Mouse (Mus musculus) stomach, postnatal 0 days (tissue): ENCODE measurements around the gene Tab2. TPM values are rescaled to one million over a fixed set of nuclear protein-coding genes. Genes with fewer than 3 reads are reported as not detected.

Experiments used
- ATAC-seq: fragments of 200-750 bp; cut with Nextera tagmentation; 2 replicates; pipeline ENCODE4 v1.8.0; 2017; ENCODE audit not compliant: low FRiP score, low TSS enrichment
- DNase-seq: peaks from one replicate; pipeline ENCODE4 v3.0.0-alpha.2; 2016; ENCODE audit warnings: low spot score
- H3K27ac ChIP-seq: fragments of 300-500 bp; sonication (generic); replicated peaks from 2 replicates; pipeline ENCODE4 v1.5.1; 2014; ENCODE audit warnings: mild to moderate bottlenecking, control low read depth
- H3K27me3 ChIP-seq: fragments of 300-500 bp; sonication (generic); 2 replicates; pipeline ENCODE4 v1.6.1; 2014; ENCODE audit warnings: low read length; ENCODE audit not compliant: control insufficient read depth, insufficient read depth
- H3K36me3 ChIP-seq: fragments of 300-500 bp; sonication (generic); 2 replicates; pipeline ENCODE4 v1.6.1; 2014; ENCODE audit warnings: low read length, mixed read lengths; ENCODE audit not compliant: control insufficient read depth, insufficient read depth
- H3K4me1 ChIP-seq: fragments of 300-500 bp; sonication (generic); replicated peaks from 2 replicates; pipeline ENCODE4 v1.6.1; 2014; ENCODE audit warnings: antibody characterized with exemption; ENCODE audit not compliant: control insufficient read depth, insufficient read depth
- H3K4me2 ChIP-seq: fragments of 300-500 bp; sonication (generic); replicated peaks from 2 replicates; pipeline ENCODE4 v1.6.1; 2014; ENCODE audit warnings: low read depth, mild to moderate bottlenecking, control low read depth, moderate library complexity
- H3K4me3 ChIP-seq: fragments of 300-500 bp; sonication (generic); 2 replicates; pipeline ENCODE4 v1.5.1; 2014; ENCODE audit warnings: low read depth, low read length, control low read depth
- H3K9ac ChIP-seq: fragments of 300-500 bp; sonication (generic); 2 replicates; pipeline ENCODE4 v1.6.1; 2014; ENCODE audit warnings: mild to moderate bottlenecking, low read length, control low read depth, mixed read lengths
- H3K9me3 ChIP-seq: fragments of 300-500 bp; sonication (generic); 2 replicates; pipeline ENCODE4 v1.6.1; 2016; ENCODE audit warnings: low read length; ENCODE audit not compliant: control insufficient read depth
- CTCF ChIP-seq: IDR thresholded peaks from 2 replicates; pipeline ENCODE4 v1.5.1; 2016; ENCODE audit warnings: antibody characterized with exemption, low read depth, mild to moderate bottlenecking, moderate library complexity
- EP300 ChIP-seq: optimal IDR thresholded peaks from 2 replicates; pipeline ENCODE3; 2016; ENCODE audit warnings: antibody characterized with exemption
- WGBS: fragments of 180-500 bp; shearing (Covaris S2); extraction: QIAGEN DNeasy Blood & Tissue Kit; methylation state at CpG from one replicate; pipeline ENCODE4 v1.1.7; 2014; 5-methylcytosine and 5-hydroxymethylcytosine counted together
- polyA plus RNA-seq: library from polyadenylated mRNA; unstranded; fragments of >200 nt; fragmentation: Nextera tagmentation; extraction: Ambion mirVana; gene quantifications from 2 replicates; pipeline ENCODE4 v1.2.1, GENCODE M21; 2015

Tab2 gene
- polyA plus RNA-seq, 1 experiment from 2014 or later: 10.1 TPM

- Histone ChIP-seq H3K4me3 (no peak overlapping the region), H3K27ac (no peak overlapping the region), H3K4me1 (no peaks in the 10 kb centered on the region), H3K9me3 (no peaks in the 10 kb centered on the region), H3K4me2 (no peak overlapping the region), H3K9ac (no peak overlapping the region), H3K36me3 (no peaks in the 10 kb centered on the region), H3K27me3 (no peaks in the 10 kb centered on the region)
- 79% methylated on average over 7 of the region's 7 CpGs for WGBS
- ATAC-seq (no peak), DNase-seq (no peak)
- TF ChIP-seq EP300 (no peak), CTCF (no peak)
These were observed 81.8 kb downstream of the Tab2 start for GRCm38 (mm10) chr10:7874194-7874593.

DNA sequence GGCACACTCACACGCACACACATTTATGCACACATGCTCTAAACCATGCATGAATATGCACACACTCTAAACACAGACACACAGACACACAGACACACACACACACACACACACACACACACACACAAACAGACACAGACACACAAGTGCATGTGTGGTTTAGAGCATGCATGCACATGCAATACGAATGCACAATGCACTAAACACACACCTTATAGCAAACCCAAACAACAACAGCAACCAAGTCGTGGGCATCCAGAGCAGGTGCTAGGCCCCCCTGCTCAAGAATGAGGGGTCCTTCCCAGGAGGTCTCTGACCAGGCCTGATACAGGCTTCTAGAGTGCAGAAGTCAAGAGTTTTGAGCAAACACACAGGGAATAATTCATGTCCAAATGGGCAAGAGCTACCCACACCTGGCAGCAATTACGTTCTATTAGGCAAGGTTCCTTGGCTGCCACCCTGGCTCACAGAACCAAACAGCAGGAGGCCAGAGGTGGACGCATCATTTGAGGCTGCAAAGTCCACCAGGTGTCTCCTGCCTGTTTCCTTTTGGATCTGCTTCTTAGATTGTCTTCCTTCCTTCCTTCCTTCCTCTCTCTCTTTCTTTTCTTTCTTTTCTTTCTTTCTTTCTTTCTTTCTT lies 84.5 kb downstream of the Tab2 start:
- ATAC-seq: no peak
- Histone ChIP-seq H3K36me3 (no peaks in the 10 kb centered on the region), H3K27ac (no peak overlapping the region), H3K9me3 (no peaks in the 10 kb centered on the region), H3K9ac (no peak overlapping the region), H3K4me1 (no peaks in the 10 kb centered on the region), H3K4me2 (no peak overlapping the region), H3K4me3 (no peak overlapping the region), H3K27me3 (no peaks in the 10 kb centered on the region)
- DNase-seq: no peak
- whole genome bisulfite sequencing: 77% methylated on average over 5 of the region's 5 CpGs
- no peak for TF ChIP-seq EP300
- TF ChIP-seq CTCF: no peak

GRCm38 (mm10) chr10:7870571-7871315 lies 85.3 kb downstream of the Tab2 start:
- no peak overlapping the region for H3K27ac ChIP-seq
- no peak overlapping the region for H3K4me2 ChIP-seq
- DNase-seq (peak; percentile 32), ATAC-seq (no peak)
- H3K36me3 ChIP-seq: no peaks in the 10 kb centered on the region
- WGBS: 54% methylated on average over 11 of the region's 11 CpGs
- no peaks in the 10 kb centered on the region for H3K9me3 ChIP-seq
- no peak overlapping the region for H3K4me3 ChIP-seq
- H3K9ac ChIP-seq: no peak overlapping the region
- H3K27me3 ChIP-seq: no peaks in the 10 kb centered on the region
- no peaks in the 10 kb centered on the region for H3K4me1 ChIP-seq
- TF ChIP-seq CTCF: peak; percentile 60
- TF ChIP-seq EP300: no peak

DNA sequence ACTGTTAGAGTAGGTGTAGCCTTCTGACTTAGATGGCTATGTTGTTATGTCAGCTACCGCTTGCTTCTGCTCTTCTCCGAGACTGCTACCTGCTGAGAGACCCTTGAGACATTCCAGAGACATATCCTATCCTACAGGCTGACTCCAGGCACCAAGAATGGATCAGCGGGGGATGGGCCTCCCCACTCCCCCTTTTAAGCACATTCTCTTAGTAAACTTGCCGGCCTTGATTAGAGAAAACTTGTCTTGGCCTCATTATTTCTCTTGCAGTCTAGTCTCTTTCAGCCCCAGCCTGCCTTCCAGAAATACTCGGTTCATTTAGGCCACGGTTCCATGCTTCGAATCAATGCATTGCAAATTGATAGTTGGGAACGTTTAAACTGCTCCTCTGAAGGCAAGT lies 86.3 kb downstream of the Tab2 start:
- no peak for TF ChIP-seq EP300
- no peak for TF ChIP-seq CTCF
- Histone ChIP-seq H3K9me3 (no peaks in the 10 kb centered on the region), H3K4me3 (no peak overlapping the region), H3K27me3 (no peaks in the 10 kb centered on the region), H3K4me1 (no peaks in the 10 kb centered on the region), H3K27ac (no peak overlapping the region), H3K36me3 (no peaks in the 10 kb centered on the region), H3K4me2 (no peak overlapping the region), H3K9ac (no peak overlapping the region)
- WGBS: 75% methylated on average over 8 of the region's 8 CpGs
- ATAC-seq: no peak
- no peak for DNase-seq

- Histone ChIP-seq H3K9ac (peak overlapping the region; percentile 18; the same call in 1 of the 2 replicates), H3K27me3 (no peaks in the 10 kb centered on the region), H3K9me3 (no peaks in the 10 kb centered on the region), H3K4me2 (peak overlapping the region; percentile 52), H3K4me1 (no peaks in the 10 kb centered on the region), H3K36me3 (no peaks in the 10 kb centered on the region), H3K27ac (no peak overlapping the region), H3K4me3 (peak overlapping the region; percentile 31)
- TF ChIP-seq CTCF (no peak), EP300 (no peak)
- WGBS: 26% methylated on average over 21 of the region's 21 CpGs
- DNase-seq (no peak), ATAC-seq (no peak; the same call in 1 of the 2 replicates)
These were observed 88.4 kb downstream of the Tab2 start for GRCm38 (mm10) chr10:7867666-7868030.
